Mouse (Mus musculus) limb, embryonic 12.5 days (tissue): ENCODE results near the gene Gm11733. TPM values are rescaled to one million over a fixed set of nuclear protein-coding genes. Genes with fewer than 3 reads are reported as not detected.

Experiments
- ATAC-seq: fragments of 200-750 bp; cut with Nextera tagmentation; 2 replicates; pipeline ENCODE4 v1.8.0; 2017; ENCODE audit warnings: low read depth, moderate TSS enrichment; ENCODE audit not compliant: insufficient number of reproducible peaks, insufficient read depth, low FRiP score, low TSS enrichment
- H3K27ac ChIP-seq: fragments of 300-500 bp; sonication (generic); 2 replicates; pipeline ENCODE4 v1.5.1; 2016; ENCODE audit warnings: mild to moderate bottlenecking, moderate library complexity
- H3K27me3 ChIP-seq: fragments of 300-500 bp; sonication (generic); 2 replicates; pipeline ENCODE4 v1.6.1; 2016; ENCODE audit warnings: mild to moderate bottlenecking, moderate library complexity
- H3K36me3 ChIP-seq: fragments of 300-500 bp; sonication (generic); 2 replicates; pipeline ENCODE4 v1.6.1; 2016; ENCODE audit warnings: mild to moderate bottlenecking, moderate library complexity
- H3K4me1 ChIP-seq: fragments of 300-500 bp; sonication (generic); replicated peaks from 2 replicates; pipeline ENCODE4 v1.6.1; 2016
- H3K4me2 ChIP-seq: fragments of 300-500 bp; sonication (generic); 2 replicates; pipeline ENCODE4 v1.6.1; 2016; ENCODE audit warnings: mild to moderate bottlenecking, moderate library complexity
- H3K4me3 ChIP-seq: fragments of 300-500 bp; sonication (generic); replicated peaks from 2 replicates; pipeline ENCODE4 v1.5.1; 2016; ENCODE audit warnings: mild to moderate bottlenecking
- H3K9ac ChIP-seq: fragments of 300-500 bp; sonication (generic); replicated peaks from 2 replicates; pipeline ENCODE4 v1.6.1; 2016; ENCODE audit warnings: mild to moderate bottlenecking, moderate library complexity
- H3K9me3 ChIP-seq: fragments of 300-500 bp; sonication (generic); 2 replicates; pipeline ENCODE4 v1.6.1; 2016; ENCODE audit warnings: mild to moderate bottlenecking, moderate library complexity
- WGBS: fragments of 180-500 bp; shearing (Covaris S2); methylation state at CpG from one replicate; pipeline ENCODE4 v1.1.7; 2016; 5-methylcytosine and 5-hydroxymethylcytosine counted together
- polyA plus RNA-seq: library from polyadenylated mRNA; unstranded; fragments of >200 nt; fragmentation: Nextera tagmentation; extraction: Ambion mirVana; gene quantifications from 2 replicates; pipeline ENCODE4 v1.2.1, GENCODE M21; 2016

Gene Gm11733
- polyA plus RNA-seq, 1 experiment from 2014 or later = not detected

- no peaks in the 10 kb centered on the region for H3K36me3 ChIP-seq
- peak; percentile 64 for ATAC-seq
- peaks cover 40% of the 10 kb centered on the region for H3K4me1 ChIP-seq
- H3K27ac ChIP-seq = peak overlapping the region; percentile 95
- no peak overlapping the region for H3K4me3 ChIP-seq
- H3K27me3 ChIP-seq = no peaks in the 10 kb centered on the region
- no peaks in the 10 kb centered on the region for H3K9me3 ChIP-seq
- peak overlapping the region; percentile 49 for H3K4me2 ChIP-seq
- WGBS = 41% methylated on average over 1 of the region's 1 CpGs
- H3K9ac ChIP-seq = no peak overlapping the region
Measured at GRCm38 (mm10) chr11:117498137-117498511, 14.0 kb downstream of the Gm11733 start.

GRCm38 (mm10) chr11:117508972-117509371, 24.8 kb downstream of the Gm11733 start:
- Histone ChIP-seq H3K27ac (no peak overlapping the region), H3K9ac (no peak overlapping the region), H3K4me3 (no peak overlapping the region), H3K4me1 (no peaks in the 10 kb centered on the region), H3K36me3 (no peaks in the 10 kb centered on the region), H3K4me2 (no peak overlapping the region), H3K9me3 (peaks cover 3% of the 10 kb centered on the region; the same call in 1 of the 2 replicates), H3K27me3 (no peaks in the 10 kb centered on the region)
- WGBS = 92% methylated on average over 4 of the region's 4 CpGs
- no peak for ATAC-seq

GRCm38 (mm10) chr11:117515718-117516421, 31.7 kb downstream of the Gm11733 start:
- H3K9me3 ChIP-seq = peaks cover 10% of the 10 kb centered on the region; the same call in 1 of the 2 replicates
- peaks cover 9% of the 10 kb centered on the region for H3K4me1 ChIP-seq
- 70% methylated on average over 10 of the region's 10 CpGs for WGBS
- H3K4me2 ChIP-seq = no peak overlapping the region
- H3K27ac ChIP-seq = no peak overlapping the region
- H3K27me3 ChIP-seq = no peaks in the 10 kb centered on the region
- no peak overlapping the region for H3K4me3 ChIP-seq
- ATAC-seq = no peak
- H3K36me3 ChIP-seq = no peaks in the 10 kb centered on the region
- no peak overlapping the region for H3K9ac ChIP-seq

GRCm38 (mm10) chr11:117516422-117516796, 32.2 kb downstream of the Gm11733 start:
- 89% methylated on average over 3 of the region's 3 CpGs for WGBS
- H3K27me3 ChIP-seq = no peaks in the 10 kb centered on the region
- no peak overlapping the region for H3K9ac ChIP-seq
- ATAC-seq = no peak
- no peak overlapping the region for H3K4me3 ChIP-seq
- peaks cover 9% of the 10 kb centered on the region for H3K4me1 ChIP-seq
- H3K36me3 ChIP-seq = no peaks in the 10 kb centered on the region
- no peak overlapping the region for H3K4me2 ChIP-seq
- H3K9me3 ChIP-seq = peaks cover 10% of the 10 kb centered on the region; the same call in 1 of the 2 replicates
- H3K27ac ChIP-seq = no peak overlapping the region

- Histone ChIP-seq H3K4me3 (no peak overlapping the region), H3K4me2 (no peak overlapping the region), H3K36me3 (no peaks in the 10 kb centered on the region), H3K27me3 (no peaks in the 10 kb centered on the region), H3K9ac (no peak overlapping the region), H3K9me3 (peaks cover 10% of the 10 kb centered on the region; the same call in 1 of the 2 replicates), H3K27ac (peak overlapping the region; percentile 84), H3K4me1 (peaks cover 43% of the 10 kb centered on the region)
- WGBS = 55% methylated on average over 13 of the region's 13 CpGs
- no peak for ATAC-seq
Measured at GRCm38 (mm10) chr11:117521906-117522780, 38.0 kb downstream of the Gm11733 start.

- Histone ChIP-seq H3K27me3 (no peaks in the 10 kb centered on the region), H3K4me1 (peaks cover 43% of the 10 kb centered on the region), H3K36me3 (no peaks in the 10 kb centered on the region), H3K4me2 (peak overlapping the region; percentile 29; the same call in 1 of the 2 replicates), H3K4me3 (no peak overlapping the region), H3K9ac (no peak overlapping the region; the same call in 1 of the 2 replicates), H3K9me3 (peaks cover 10% of the 10 kb centered on the region; the same call in 1 of the 2 replicates), H3K27ac (peak overlapping the region; percentile 84)
- WGBS = 47% methylated on average over 15 of the region's 16 CpGs
- ATAC-seq = peak; percentile 65
Measured at GRCm38 (mm10) chr11:117522879-117523519, 38.8 kb downstream of the Gm11733 start.

GRCm38 (mm10) chr11:117525606-117526349, 41.6 kb downstream of the Gm11733 start:
- H3K9me3 ChIP-seq = no peaks in the 10 kb centered on the region
- H3K4me2 ChIP-seq = peak overlapping the region; percentile 42
- H3K4me3 ChIP-seq = no peak overlapping the region
- H3K27ac ChIP-seq = 0 out of 2 replicates have a peak overlapping the region, but pooled peaks have one; percentile 50
- 16% methylated on average over 18 of the region's 18 CpGs for whole genome bisulfite sequencing
- no peaks in the 10 kb centered on the region for H3K36me3 ChIP-seq
- ATAC-seq = no peak
- H3K4me1 ChIP-seq = peaks cover 43% of the 10 kb centered on the region
- H3K27me3 ChIP-seq = no peaks in the 10 kb centered on the region
- no peak overlapping the region for H3K9ac ChIP-seq

GRCm38 (mm10) chr11:117532374-117532773, 48.2 kb downstream of the Gm11733 start:
- H3K36me3 ChIP-seq = no peaks in the 10 kb centered on the region
- H3K9me3 ChIP-seq = no peaks in the 10 kb centered on the region
- H3K27ac ChIP-seq = no peak overlapping the region
- H3K4me3 ChIP-seq = no peak overlapping the region
- 59% methylated on average over 10 of the region's 10 CpGs for WGBS
- H3K27me3 ChIP-seq = no peaks in the 10 kb centered on the region; the same call in 1 of the 2 replicates
- H3K9ac ChIP-seq = no peak overlapping the region
- no peak overlapping the region for H3K4me2 ChIP-seq
- peaks cover 4% of the 10 kb centered on the region; the same call in 1 of the 2 replicates for H3K4me1 ChIP-seq
- no peak for ATAC-seq

- Histone ChIP-seq H3K4me1 (peaks cover 8% of the 10 kb centered on the region), H3K27ac (no peak overlapping the region), H3K9me3 (no peaks in the 10 kb centered on the region), H3K9ac (no peak overlapping the region), H3K36me3 (no peaks in the 10 kb centered on the region), H3K27me3 (no peaks in the 10 kb centered on the region; the same call in 1 of the 2 replicates), H3K4me2 (no peak overlapping the region), H3K4me3 (no peak overlapping the region)
- ATAC-seq = no peak
- 76% methylated on average over 10 of the region's 10 CpGs for WGBS
Measured at GRCm38 (mm10) chr11:117534912-117535311, 50.7 kb downstream of the Gm11733 start.

GRCm38 (mm10) chr11:117535491-117536304, 51.5 kb downstream of the Gm11733 start:
- Histone ChIP-seq H3K4me1 (peaks cover 14% of the 10 kb centered on the region), H3K9me3 (no peaks in the 10 kb centered on the region), H3K9ac (no peak overlapping the region; the same call in 1 of the 2 replicates), H3K27me3 (no peaks in the 10 kb centered on the region; the same call in 1 of the 2 replicates), H3K36me3 (no peaks in the 10 kb centered on the region), H3K4me2 (no peak overlapping the region), H3K27ac (no peak overlapping the region), H3K4me3 (no peak overlapping the region)
- WGBS = 49% methylated on average over 9 of the region's 9 CpGs
- ATAC-seq = no peak
